Mouse (Mus musculus) stomach, embryonic 14.5 days (tissue): Measurements from ENCODE around the gene Spout1. TPM values are rescaled to one million over a fixed set of nuclear protein-coding genes. Genes with fewer than 3 reads are reported as not detected.
"Not testable (repeated sequence)": the region's sequence is repeated elsewhere in the genome, so short reads cannot be mapped to it uniquely, and the experiment has no call there.

Source experiments
- ATAC-seq: fragments of 200-750 bp; cut with Nextera tagmentation; 2 replicates; pipeline ENCODE4 v1.8.0; 2017; ENCODE audit warnings: low read depth, moderate TSS enrichment; ENCODE audit not compliant: insufficient number of reproducible peaks, insufficient read depth, low FRiP score
- H3K27ac ChIP-seq: fragments of 300-500 bp; sonication (generic); 2 replicates; pipeline ENCODE4 v1.5.1; 2014; ENCODE audit warnings: mild to moderate bottlenecking, low read length, moderate library complexity, mixed read lengths
- H3K27me3 ChIP-seq: fragments of 300-500 bp; sonication (generic); 2 replicates; pipeline ENCODE4 v1.6.1; 2014; ENCODE audit warnings: low read length, control low read depth, mixed read lengths; ENCODE audit not compliant: control insufficient read depth, insufficient read depth
- H3K36me3 ChIP-seq: fragments of 300-500 bp; sonication (generic); 2 replicates; pipeline ENCODE4 v1.6.1; 2014; ENCODE audit warnings: mild to moderate bottlenecking, control low read depth, low read length, moderate library complexity, mixed read lengths; ENCODE audit not compliant: control insufficient read depth, insufficient read depth
- H3K4me1 ChIP-seq: fragments of 300-500 bp; sonication (generic); 2 replicates; pipeline ENCODE4 v1.6.1; 2014; ENCODE audit warnings: low read length, control low read depth, mixed read lengths; ENCODE audit not compliant: control insufficient read depth, insufficient read depth
- H3K4me2 ChIP-seq: fragments of 300-500 bp; sonication (generic); replicated peaks from 2 replicates; pipeline ENCODE4 v1.6.1; 2014; ENCODE audit warnings: low read depth, low read length, control low read depth
- H3K4me3 ChIP-seq: fragments of 300-500 bp; sonication (generic); 2 replicates; pipeline ENCODE4 v1.5.1; 2014; ENCODE audit warnings: low read depth, low read length, control low read depth
- H3K9ac ChIP-seq: fragments of 300-500 bp; sonication (generic); replicated peaks from 2 replicates; pipeline ENCODE4 v1.6.1; 2014; ENCODE audit warnings: low read depth, mild to moderate bottlenecking, control low read depth, low read length, moderate library complexity, mixed read lengths
- H3K9me3 ChIP-seq: fragments of 300-500 bp; sonication (generic); 2 replicates; pipeline ENCODE4 v1.6.1; 2016; ENCODE audit warnings: low read depth, low read length, control low read depth; ENCODE audit not compliant: control insufficient read depth
- WGBS: fragments of 180-500 bp; shearing (Covaris S2); extraction: QIAGEN DNeasy Blood & Tissue Kit; methylation state at CpG from one replicate; pipeline ENCODE4 v1.1.7; 2014; 5-methylcytosine and 5-hydroxymethylcytosine counted together
- polyA plus RNA-seq: library from polyadenylated mRNA; unstranded; fragments of >200 nt; fragmentation: Nextera tagmentation; extraction: Ambion mirVana; gene quantifications from 2 replicates; pipeline ENCODE4 v1.2.1, GENCODE M21; 2014

Gene Spout1
- polyA plus RNA-seq, 1 experiment from 2014 or later = 63.6 TPM

DNA sequence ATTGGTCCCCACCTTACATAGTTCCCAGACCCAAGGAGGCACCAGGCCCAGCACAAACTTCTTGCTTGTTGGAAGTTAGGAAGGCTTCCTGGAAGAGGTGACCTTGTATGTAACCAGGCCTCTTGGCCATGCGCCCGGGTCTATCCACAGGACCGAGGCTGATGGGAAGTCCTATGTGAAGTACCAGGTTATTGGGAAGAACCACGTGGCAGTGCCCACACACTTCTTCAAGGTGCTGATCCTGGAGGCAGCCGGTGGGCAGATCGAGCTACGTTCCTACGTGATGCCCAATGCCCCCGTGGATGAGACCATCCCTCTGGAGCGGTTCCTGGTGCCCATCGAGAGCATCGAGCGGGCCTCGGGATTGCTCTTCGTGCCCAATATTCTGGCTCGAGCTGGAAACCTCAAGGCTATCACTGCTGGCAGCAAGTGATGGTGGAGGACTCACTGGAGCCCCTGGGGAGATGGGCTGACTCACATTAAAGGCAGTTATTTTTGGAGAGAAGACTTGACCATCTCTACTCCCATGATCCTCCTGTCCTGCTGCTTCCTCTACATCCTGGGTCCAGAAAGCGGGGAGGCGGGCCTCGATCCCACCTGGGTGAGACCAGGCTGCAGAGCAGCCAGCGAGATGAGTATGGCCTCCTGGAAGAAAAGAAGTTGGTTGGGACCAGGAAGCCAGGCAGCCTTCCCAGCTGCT is 4.6 kb downstream of the Spout1 start:
- Histone ChIP-seq H3K9ac (no peak overlapping the region), H3K4me2 (no peak overlapping the region), H3K27me3 (no peaks in the 10 kb centered on the region), H3K36me3 (peaks cover 40% of the 10 kb centered on the region), H3K9me3 (no peaks in the 10 kb centered on the region), H3K4me3 (no peak overlapping the region), H3K4me1 (peaks cover 12% of the 10 kb centered on the region), H3K27ac (no peak overlapping the region)
- WGBS = 96% methylated on average over 20 of the region's 20 CpGs
- no peak for ATAC-seq

- Histone ChIP-seq H3K9me3 (peaks cover 4% of the 10 kb centered on the region; the same call in 1 of the 2 replicates), H3K4me3 (peak overlapping the region; percentile 48), H3K27ac (peak overlapping the region; percentile 62; the same call in 1 of the 2 replicates), H3K27me3 (no peaks in the 10 kb centered on the region), H3K4me1 (peaks cover 4% of the 10 kb centered on the region; the same call in 1 of the 2 replicates), H3K9ac (peak overlapping the region; percentile 45), H3K4me2 (peak overlapping the region; percentile 79), H3K36me3 (peaks cover 40% of the 10 kb centered on the region)
- 1% methylated on average over 19 of the region's 19 CpGs for WGBS
- no peak for ATAC-seq
Observed at GRCm38 (mm10) chr2:30171997-30172382, 6.3 kb downstream of the Spout1 start.

- Histone ChIP-seq H3K36me3 (peaks cover 38% of the 10 kb centered on the region), H3K4me3 (peak within 1 kb of the TSS; percentile 48), H3K27ac (peak within 1 kb of the TSS; percentile 62; the same call in 1 of the 2 replicates), H3K27me3 (no peaks in the 10 kb centered on the region), H3K9ac (peak within 1 kb of the TSS; percentile 45), H3K4me2 (peak within 1 kb of the TSS; percentile 79), H3K9me3 (peaks cover 9% of the 10 kb centered on the region; the same call in 1 of the 2 replicates), H3K4me1 (0 out of 2 replicates have a peak, but pooled peaks cover 2% of the 10 kb centered on the region)
- under 1% methylated on average over 75 of the region's 75 CpGs for WGBS
- peak; percentile 91 for ATAC-seq
Observed at GRCm38 (mm10) chr2:30171371-30171996, 6.8 kb downstream of the Spout1 start, which contains the start of gene Endog. Endog (plus strand) TSS chr2:30171493.

- ATAC-seq = no peak
- Histone ChIP-seq H3K36me3 (no peaks in the 10 kb centered on the region), H3K9ac (no peak overlapping the region), H3K27me3 (no peaks in the 10 kb centered on the region), H3K4me3 (no peak overlapping the region), H3K27ac (no peak overlapping the region), H3K9me3 (peaks cover 10% of the 10 kb centered on the region; the same call in 1 of the 2 replicates), H3K4me2 (no peak overlapping the region), H3K4me1 (no peaks in the 10 kb centered on the region)
- WGBS = 62% methylated on average over 4 of the region's 4 CpGs
Observed at GRCm38 (mm10) chr2:30166677-30167076, 11.6 kb downstream of the Spout1 start.

- H3K27me3 ChIP-seq = no peaks in the 10 kb centered on the region
- WGBS = 49% methylated on average over 9 of the region's 9 CpGs
- peaks cover 10% of the 10 kb centered on the region; the same call in 1 of the 2 replicates for H3K9me3 ChIP-seq
- H3K4me2 ChIP-seq = no peak overlapping the region
- H3K36me3 ChIP-seq = no peaks in the 10 kb centered on the region
- H3K9ac ChIP-seq = no peak overlapping the region
- no peak for ATAC-seq
- no peak overlapping the region for H3K27ac ChIP-seq
- H3K4me1 ChIP-seq = no peaks in the 10 kb centered on the region
- no peak overlapping the region for H3K4me3 ChIP-seq
Observed at GRCm38 (mm10) chr2:30164340-30164932, 13.8 kb downstream of the Spout1 start.

GRCm38 (mm10) chr2:30161809-30162208 is 16.4 kb downstream of the Spout1 start:
- Histone ChIP-seq H3K9ac (no peak overlapping the region), H3K27me3 (no peaks in the 10 kb centered on the region), H3K4me1 (no peaks in the 10 kb centered on the region), H3K9me3 (peaks cover 4% of the 10 kb centered on the region; the same call in 1 of the 2 replicates), H3K4me3 (no peak overlapping the region), H3K36me3 (no peaks in the 10 kb centered on the region), H3K27ac (no peak overlapping the region), H3K4me2 (no peak overlapping the region)
- no peak for ATAC-seq

- not testable (repeated sequence) for H3K9ac ChIP-seq, H3K27ac ChIP-seq, H3K9me3 ChIP-seq, H3K36me3 ChIP-seq, ATAC-seq, H3K4me3 ChIP-seq, H3K4me1 ChIP-seq, H3K27me3 ChIP-seq, H3K4me2 ChIP-seq
- 90% methylated on average over 7 of the region's 10 CpGs for WGBS
Observed at GRCm38 (mm10) chr2:30159871-30160270, 18.4 kb downstream of the Spout1 start.

GRCm38 (mm10) chr2:30152616-30153015 is 25.6 kb downstream of the Spout1 start:
- WGBS = 73% methylated on average over 8 of the region's 8 CpGs
- no peaks in the 10 kb centered on the region for H3K4me1 ChIP-seq
- no peak overlapping the region for H3K4me3 ChIP-seq
- H3K27ac ChIP-seq = no peak overlapping the region
- H3K36me3 ChIP-seq = peaks cover 24% of the 10 kb centered on the region
- H3K9me3 ChIP-seq = no peaks in the 10 kb centered on the region
- no peak for ATAC-seq
- H3K4me2 ChIP-seq = no peak overlapping the region
- no peaks in the 10 kb centered on the region for H3K27me3 ChIP-seq
- H3K9ac ChIP-seq = no peak overlapping the region
